8 mouse cellular contexts compared by ENCODE assay signal in genomic region chr17:70850996-70851991, GRCm38 (mm10). TPM values are rescaled to one million over a fixed set of nuclear protein-coding genes. Genes with fewer than 3 reads are reported as not detected.
DNase-seq lines count a peak whose midpoint lies in the region; ATAC-seq lines count a peak whose summit lies in the region.

No protein-coding gene starts in this region.

- peaks cover 6% of the 10 kb centered on the region; the same call in 1 of the 2 replicates for H3K27me3 ChIP-seq in forebrain, embryonic 10.5 days (ENCODE audit: poor library complexity, severe bottlenecking)

- no peaks in the 10 kb centered on the region for H3K9me3 ChIP-seq in forebrain, embryonic 10.5 days

- DNase-seq in ES-CJ7 (ENCODE audit: low read depth, low spot score): peak; percentile 84
- DNase-seq in adrenal gland, postnatal 25 days: peak; percentile 86
- DNase-seq in forebrain, embryonic 10.5 days (ENCODE audit: extremely low spot score, low spot score): peak; percentile 84
- peak; percentile 75 to 80 for DNase-seq in heart, postnatal 14 days
- peak; percentile 83 to 89 for DNase-seq in kidney, postnatal 4 days
- peak; percentile 51 for DNase-seq in spleen, adult 12 weeks (ENCODE audit: low spot score)
- DNase-seq in frontal cortex, postnatal 25 days (ENCODE audit: low spot score in 2 of 2): no peak

- peak; percentile 24 for ATAC-seq in megakaryocyte progenitor cell, adult 5-6 weeks (replicated peaks; ENCODE audit: poor library complexity)

- H3K4me3 ChIP-seq in forebrain, embryonic 10.5 days: peak overlapping the region; percentile 78

- peak overlapping the region; percentile 98 for H3K27ac ChIP-seq in forebrain, embryonic 10.5 days

- intact Hi-C loops in heart, postnatal 14 days (cut with DNase I): loop anchor here (5.0 kb wide), 1 partner anchor 114 kb away; no protein-coding TSS in a partner anchor

- WGBS in forebrain, embryonic 10.5 days: under 1% methylated on average over 54 of the region's 54 CpGs

- H3K36me3 ChIP-seq in forebrain, embryonic 10.5 days (replicated peaks): peaks cover 2% of the 10 kb centered on the region

- H3K4me1 ChIP-seq in forebrain, embryonic 10.5 days: peaks cover 64% of the 10 kb centered on the region

RNA-seq across cellular contexts. Expression of gene Tgif1, which starts 2.1 kb away (rescaled TPM):
- total RNA-seq in adrenal gland, postnatal 25 days (2021): 73.0 and 74.7 TPM in 2 replicates
- 80.2 and 89.6 TPM in 2 replicates for polyA plus RNA-seq in forebrain, embryonic 10.5 days (2016; fragmentation: Nextera tagmentation; extraction: Ambion mirVana)
- 10 to 100 TPM in 1 of 2 experiments, 1 to 10 TPM in 1; 8.5 to 10.1 TPM for total RNA-seq in heart, postnatal 14 days (2021)
- total RNA-seq in megakaryocyte progenitor cell, adult 5-6 weeks (2015): 77.5 and 85.6 TPM in 2 replicates
- 47.0 and 53.9 TPM in 2 replicates for total RNA-seq in megakaryocyte progenitor cell, adult 5-6 weeks (2017)

Comparison
In these comparisons a context has a peak if more than half of its experiments do, and no peak if none do; other contexts are left out.
1. DNase-seq: peak in ES-CJ7 (single experiment), adrenal gland, postnatal 25 days (single experiment), forebrain, embryonic 10.5 days (single experiment), heart, postnatal 14 days (2 of 2), kidney, postnatal 4 days (2 of 2) and spleen, adult 12 weeks (single experiment); none in frontal cortex, postnatal 25 days (0 of 2).